Comparison of ENCODE assay signal across 25 mouse cellular contexts in the genomic region with DNA sequence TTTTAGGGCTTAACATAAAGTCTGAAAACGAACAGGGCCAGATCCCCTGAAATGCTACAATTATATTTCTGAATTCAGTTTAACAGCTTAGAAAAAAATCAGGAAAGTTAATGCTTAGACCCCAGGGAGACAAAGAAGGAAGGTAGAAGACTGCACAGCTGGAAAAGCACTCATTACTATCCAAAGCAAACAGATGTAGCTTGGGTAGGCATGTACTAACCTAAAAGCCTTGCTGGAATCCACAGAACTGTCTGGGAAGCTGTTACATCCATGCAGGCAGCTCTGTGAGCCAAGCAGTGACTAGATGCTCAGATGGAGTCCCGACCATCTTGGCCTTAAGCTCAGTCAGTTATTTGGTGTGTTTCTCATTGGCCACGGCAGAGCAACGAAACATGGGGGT.
"Had no signal": no experiment of that assay in that cellular context is flagged by ENCODE, and none has a peak within 500 bp of the region (broad histone marks: within the 10 kb centered on the region; RNA-seq: fewer than 3 reads in every experiment).

No protein-coding gene starts in this region.

- H3K4me3 ChIP-seq: gastrocnemius, adult 2 months; heart, adult 2 months; heart, embryonic 13.5 days; heart, embryonic 15.5 days; hindbrain, embryonic 10.5 days; hindbrain, embryonic 12.5 days; intestine, embryonic 15.5 days; layer of hippocampus, adult 2 months; left cerebral cortex, adult 2 months; limb, embryonic 15.5 days; liver, embryonic 12.5 days had no signal

- H3K9ac ChIP-seq: heart, embryonic 13.5 days; heart, embryonic 15.5 days; hindbrain, embryonic 12.5 days; hindbrain, embryonic 14.5 days; intestine, embryonic 15.5 days; limb, embryonic 15.5 days; liver, embryonic 12.5 days; liver, embryonic 14.5 days had no signal

- H3K4me2 ChIP-seq: heart, embryonic 11.5 days; heart, embryonic 13.5 days; heart, embryonic 15.5 days; hindbrain, embryonic 12.5 days; hindbrain, embryonic 14.5 days; intestine, embryonic 15.5 days; limb, embryonic 15.5 days; liver, embryonic 12.5 days had no signal

- H3K36me3 ChIP-seq: heart, embryonic 13.5 days; heart, embryonic 15.5 days; hindbrain, embryonic 10.5 days; hindbrain, embryonic 12.5 days; intestine, embryonic 15.5 days; limb, embryonic 15.5 days; liver, embryonic 12.5 days had no signal

- H3K27me3 ChIP-seq: heart, embryonic 15.5 days; hindbrain, embryonic 12.5 days; intestine, embryonic 15.5 days had no signal

- DNase-seq: gastrocnemius, adult 2 months; gastrocnemius, postnatal 14 days; heart, adult 2 months; heart, postnatal 14 days; heart, postnatal 4 days; kidney, adult 18-20 months; kidney, adult 8-10 months; kidney, postnatal 10 days; kidney, postnatal 25 days; kidney, postnatal 4 days had no signal

- H3K9me3 ChIP-seq: heart, embryonic 13.5 days; heart, embryonic 15.5 days; hindbrain, embryonic 10.5 days; hindbrain, embryonic 12.5 days; intestine, embryonic 15.5 days; limb, embryonic 15.5 days; liver, embryonic 12.5 days had no signal

- ATAC-seq: hindbrain, embryonic 16.5 days; inflammation-experienced regulatory T-cells, adult 6 months; intestine, embryonic 15.5 days; intestine, postnatal 0 days; liver, embryonic 12.5 days had no signal

- H3K27ac ChIP-seq: gastrocnemius, adult 2 months; heart, adult 2 months; heart, embryonic 13.5 days; heart, embryonic 15.5 days; hindbrain, embryonic 10.5 days; hindbrain, embryonic 12.5 days; hindbrain, embryonic 14.5 days; intestine, embryonic 15.5 days; layer of hippocampus, adult 2 months; left cerebral cortex, adult 2 months; limb, embryonic 15.5 days; liver, embryonic 12.5 days; liver, embryonic 14.5 days had no signal

- H3K4me1 ChIP-seq: heart, embryonic 13.5 days; hindbrain, embryonic 10.5 days; hindbrain, embryonic 12.5 days; intestine, embryonic 15.5 days; limb, embryonic 15.5 days; liver, embryonic 12.5 days had no signal
